Mouse (Mus musculus): Measurements from ENCODE around the gene Kif16b.

Gene Kif16b

GRCm38 (mm10) chr2:142875936-142876335 is 25.4 kb downstream of the Kif16b start:
- DNase-seq (ENCODE audit: low read depth, low spot score) = no peak

GRCm38 (mm10) chr2:142874562-142874961 is 26.8 kb downstream of the Kif16b start:
- DNase-seq (ENCODE audit: low read depth, low spot score) = no peak

GRCm38 (mm10) chr2:142870055-142870454 is 31.3 kb downstream of the Kif16b start:
- no peak for DNase-seq (ENCODE audit: low read depth, low spot score)

- no peak for DNase-seq (ENCODE audit: low read depth, low spot score)
Observed at GRCm38 (mm10) chr2:142867481-142867880, 33.9 kb downstream of the Kif16b start.

GRCm38 (mm10) chr2:142860994-142861393 is 40.3 kb downstream of the Kif16b start:
- no peak for DNase-seq (ENCODE audit: low read depth, low spot score)

GRCm38 (mm10) chr2:142859452-142859851 is 41.9 kb downstream of the Kif16b start:
- no peak for DNase-seq (ENCODE audit: low read depth, low spot score)

- DNase-seq (ENCODE audit: low read depth, low spot score) = no peak
Observed at GRCm38 (mm10) chr2:142838775-142839174, 62.6 kb downstream of the Kif16b start.

GRCm38 (mm10) chr2:142838118-142838517 is 63.2 kb downstream of the Kif16b start:
- no peak for DNase-seq (ENCODE audit: low read depth, low spot score)

- DNase-seq (ENCODE audit: low read depth, low spot score) = no peak
Observed at GRCm38 (mm10) chr2:142834751-142835150, 66.6 kb downstream of the Kif16b start.

- no peak for DNase-seq (ENCODE audit: low read depth, low spot score)
Observed at GRCm38 (mm10) chr2:142832617-142833422, 68.5 kb downstream of the Kif16b start.

GRCm38 (mm10) chr2:142813033-142813432 is 88.3 kb downstream of the Kif16b start:
- DNase-seq (ENCODE audit: low read depth, low spot score) = peak; percentile 5

GRCm38 (mm10) chr2:142803760-142804448 is 97.4 kb downstream of the Kif16b start:
- DNase-seq (ENCODE audit: low read depth, low spot score) = no peak

GRCm38 (mm10) chr2:142797310-142797709 is 104.0 kb downstream of the Kif16b start:
- no peak for DNase-seq (ENCODE audit: low read depth, low spot score)

- no peak for DNase-seq (ENCODE audit: low read depth, low spot score)
Observed at GRCm38 (mm10) chr2:142775358-142775757, 126.0 kb downstream of the Kif16b start.

- no peak for DNase-seq (ENCODE audit: low read depth, low spot score)
Observed at GRCm38 (mm10) chr2:142774752-142775151, 126.6 kb downstream of the Kif16b start.

GRCm38 (mm10) chr2:142769647-142770121 is 131.6 kb downstream of the Kif16b start:
- no peak for DNase-seq (ENCODE audit: low read depth, low spot score)

- DNase-seq (ENCODE audit: low read depth, low spot score) = no peak
Observed at GRCm38 (mm10) chr2:142764276-142764675, 137.1 kb downstream of the Kif16b start.

- no peak for DNase-seq (ENCODE audit: low read depth, low spot score)
Observed at GRCm38 (mm10) chr2:142760843-142761242, 140.5 kb downstream of the Kif16b start.

- DNase-seq (ENCODE audit: low read depth, low spot score) = no peak
Observed at GRCm38 (mm10) chr2:142759192-142759591, 142.1 kb downstream of the Kif16b start.

- no peak for DNase-seq (ENCODE audit: low read depth, low spot score)
Observed at GRCm38 (mm10) chr2:142758091-142758765, 143.1 kb downstream of the Kif16b start.

GRCm38 (mm10) chr2:142739338-142739737 is 162.0 kb downstream of the Kif16b start:
- no peak for DNase-seq (ENCODE audit: low read depth, low spot score)

- no peak for DNase-seq (ENCODE audit: low read depth, low spot score)
Observed at GRCm38 (mm10) chr2:142738488-142738887, 162.8 kb downstream of the Kif16b start.

Measured in c-Kit-negative CD71-positive TER-119-positive erythroid progenitor cells, embryonic 14.5 days (primary cell).